Mouse (Mus musculus): ENCODE data around the gene a.

GRCm38 (mm10) chr2:155071027-155071426 lies 279.8 kb downstream of the a start:
- TF ChIP-seq ETS1 (conservative IDR thresholded peaks at IDR 0.05; ENCODE audit: low read depth, low read length) (no peak), CTCF (conservative IDR thresholded peaks at IDR 0.05 in 1 of 2, IDR thresholded peaks at IDR 0.05 in 1 of 2; ENCODE audit: low read depth in 2 of 2, low read length in 2 of 2) (no peak), SMC3 (IDR thresholded peaks at IDR 0.05; ENCODE audit: low read depth, low read length) (no peak), ZMIZ1 (IDR thresholded peaks at IDR 0.05; ENCODE audit: low read depth, low read length) (no peak), TCF12 (IDR thresholded peaks at IDR 0.05; ENCODE audit: low read depth, low read length) (no peak), KAT2A (IDR thresholded peaks at IDR 0.05; ENCODE audit: insufficient replicate concordance, low read length) (no peak), EP300 (IDR thresholded peaks at IDR 0.05; ENCODE audit: low read length) (peak; percentile 52; the same call in 1 of the 2 replicates), RCOR1 (conservative IDR thresholded peaks at IDR 0.05; ENCODE audit: low read depth, low read length) (no peak), POLR2A (IDR thresholded peaks at IDR 0.05; ENCODE audit: low read depth, low read length) (no peak), MYC (IDR thresholded peaks at IDR 0.05; ENCODE audit: low read depth, low read length) (no peak)

Measured in CH12.LX (cell line).